In genomic region chr15:84325736-84326135, GRCm38 (mm10) we compare ENCODE assay signal across 11 mouse cellular contexts. TPM values are rescaled to one million over a fixed set of nuclear protein-coding genes. Genes with fewer than 3 reads are reported as not detected.
DNase-seq lines count a peak whose midpoint lies in the region; ATAC-seq and TF ChIP-seq lines count a peak whose summit lies in the region.
"Had no signal": no experiment of that assay in that cellular context is flagged by ENCODE, and none has a peak within 500 bp of the region (broad histone marks: within the 10 kb centered on the region; RNA-seq: fewer than 3 reads in every experiment).

No protein-coding gene starts in this region.

- no peak for DNase-seq in layer of hippocampus, adult 2 months (ENCODE audit: low spot score in 2 of 2)
- no peak for DNase-seq in layer of hippocampus, postnatal 25 days (ENCODE audit: extremely low spot score in 1 of 2, low spot score in 1 of 2)
- DNase-seq in embryonic facial prominence, embryonic 10.5 days (ENCODE audit: low spot score), result no peak
- DNase-seq in gastrocnemius, postnatal 4 days (ENCODE audit: low spot score in 2 of 2), result no peak
- no peak for DNase-seq in layer of hippocampus, adult 18-20 months (ENCODE audit: low spot score in 2 of 2)
- DNase-seq: cerebellum, adult 8-10 months; midbrain, embryonic 14.5 days; thymus, adult 18-20 months had no signal

- 46% methylated on average over 12 of the region's 12 CpGs for WGBS in embryonic facial prominence, embryonic 10.5 days

- no peak overlapping the region for H3K4me3 ChIP-seq in layer of hippocampus, adult 2 months
- H3K4me3 ChIP-seq in E14TG2a.4 (replicated peaks; ENCODE audit: low read length), result peak overlapping the region; percentile 41
- H3K4me3 ChIP-seq in embryonic facial prominence, embryonic 10.5 days, result no peak overlapping the region
- H3K4me3 ChIP-seq: heart, embryonic 13.5 days had no signal

- ATAC-seq in megakaryocyte-erythroid progenitor cell, adult 5-6 weeks (replicated peaks; ENCODE audit: low FRiP score, low TSS enrichment, poor library complexity, severe bottlenecking), result 0 out of 2 replicates have a peak, but pooled peaks have one; percentile 24

- TF ChIP-seq CTCF in layer of hippocampus, adult 2 months (conservative IDR thresholded peaks at IDR 0.05), result no peak
- TF ChIP-seq CTCF in E14TG2a.4 (conservative IDR thresholded peaks at IDR 0.05; ENCODE audit: low read length), result no peak

- peaks cover 73% of the 10 kb centered on the region for H3K27me3 ChIP-seq in E14TG2a.4 (ENCODE audit: insufficient read depth, low read length)
- H3K27me3 ChIP-seq in embryonic facial prominence, embryonic 10.5 days (replicated peaks; ENCODE audit: low read depth, poor library complexity, severe bottlenecking), result 0 out of 2 replicates have a peak, but pooled peaks cover 5% of the 10 kb centered on the region

- H3K9me3 ChIP-seq in E14TG2a.4 (ENCODE audit: low read length), result no peaks in the 10 kb centered on the region
- no peaks in the 10 kb centered on the region for H3K9me3 ChIP-seq in embryonic facial prominence, embryonic 10.5 days
- H3K9me3 ChIP-seq: heart, embryonic 13.5 days had no signal

- H3K27ac ChIP-seq in layer of hippocampus, adult 2 months, result peak overlapping the region; percentile 89; the same call in 1 of the 2 replicates
- peak overlapping the region; percentile 1; the same call in 1 of the 2 replicates for H3K27ac ChIP-seq in embryonic facial prominence, embryonic 10.5 days (replicated peaks)
- H3K27ac ChIP-seq: heart, embryonic 13.5 days had no signal

- peaks cover 30% of the 10 kb centered on the region for H3K4me1 ChIP-seq in E14TG2a.4 (replicated peaks; ENCODE audit: low read depth, low read length)
- H3K4me1 ChIP-seq in embryonic facial prominence, embryonic 10.5 days, result peaks cover 23% of the 10 kb centered on the region

- no peaks in the 10 kb centered on the region for H3K36me3 ChIP-seq in E14TG2a.4 (ENCODE audit: insufficient read depth, low read length)
- H3K36me3 ChIP-seq in embryonic facial prominence, embryonic 10.5 days (replicated peaks), result no peaks in the 10 kb centered on the region
- H3K36me3 ChIP-seq: heart, embryonic 13.5 days had no signal

RNA-seq across cellular contexts. Expression of gene Parvg, which starts 1.9 kb away (rescaled TPM):
- 10 to 100 TPM; 20.9 to 26.6 TPM for total RNA-seq in layer of hippocampus, adult 2 months (2021)
- 10 to 100 TPM; 15.8 to 19.2 TPM for total RNA-seq in layer of hippocampus, postnatal 25 days (2021)
- 0.70 and 1.0 TPM in 2 replicates for polyA plus RNA-seq in embryonic facial prominence, embryonic 10.5 days (2016; fragmentation: Nextera tagmentation; extraction: Ambion mirVana)
- total RNA-seq in megakaryocyte-erythroid progenitor cell, adult 5-6 weeks (2014; fragmentation: Nextera tagmentation), result 49.1 and 67.2 TPM in 2 replicates
- total RNA-seq in megakaryocyte-erythroid progenitor cell, adult 5-6 weeks (2017), result 80.8 and 173 TPM in 2 replicates
- 1 to 10 TPM; 2.8 to 3.8 TPM for total RNA-seq in gastrocnemius, postnatal 4 days (2021)
- total RNA-seq in layer of hippocampus, adult 18-20 months (2021), result 10 to 100 TPM; 23.9 TPM
